Mouse (Mus musculus) olfactory bulb, adult 2 months (tissue): ENCODE data around the gene Thoc7. TPM values are rescaled to one million over a fixed set of nuclear protein-coding genes. Genes with fewer than 3 reads are reported as not detected.
A peak's percentile ranks its signal among the peaks of the same experiment; 100 is the strongest.
"Not testable (repeated sequence)": the region's sequence is repeated elsewhere in the genome, so short reads cannot be mapped to it uniquely, and the experiment has no call there.

Source experiments
- H3K27ac ChIP-seq: fragments of 200-500 bp; 2 replicates; pipeline ENCODE4 v1.5.1; 2012; ENCODE audit warnings: low read depth, low read length; ENCODE audit not compliant: insufficient read depth
- H3K4me1 ChIP-seq: fragments of 200-500 bp; 2 replicates; pipeline ENCODE4 v1.6.1; 2012; ENCODE audit warnings: low read length; ENCODE audit not compliant: control insufficient read depth, insufficient read depth
- H3K4me3 ChIP-seq: fragments of 200-500 bp; 2 replicates; pipeline ENCODE4 v1.5.1; 2012; ENCODE audit warnings: mild to moderate bottlenecking, low read depth, low read length, moderate library complexity; ENCODE audit not compliant: insufficient read depth
- CTCF ChIP-seq: fragments of 200-500 bp; IDR thresholded peaks from 2 replicates; pipeline ENCODE4 v1.5.1; 2012; ENCODE audit warnings: low read depth, mild to moderate bottlenecking, low read length, moderate library complexity; ENCODE audit not compliant: insufficient read depth
- POLR2A ChIP-seq: fragments of 200-500 bp; IDR thresholded peaks from 2 replicates; pipeline ENCODE4 v1.6.1; 2012; ENCODE audit warnings: mild to moderate bottlenecking, low read depth, low read length, moderate library complexity; ENCODE audit not compliant: insufficient read depth
- WGBS: fragments of 180-500 bp; shearing (Covaris S2); methylation state at CpG from one replicate; pipeline ENCODE4 v1.1.7; 2018; 5-methylcytosine and 5-hydroxymethylcytosine counted together
- polyA plus RNA-seq: library from polyadenylated mRNA; stranded (reverse); fragments of >200 nt; gene quantifications from 2 replicates; pipeline ENCODE4 v1.2.4, GENCODE M21; 2012; ENCODE audit warnings: low replicate concordance; ENCODE audit not compliant: missing spikeins, insufficient read depth, insufficient read length

Thoc7 gene
- polyA plus RNA-seq, 1 experiment, result 449 TPM

GRCm38 (mm10) chr14:13971644-13972234, 10.1 kb upstream of the Thoc7 start:
- TF ChIP-seq POLR2A (no peak), CTCF (no peak)
- no peak overlapping the region for H3K27ac ChIP-seq
- WGBS, result 59% methylated on average over 6 of the region's 6 CpGs
- no peaks in the 10 kb centered on the region for H3K4me1 ChIP-seq
- no peak overlapping the region for H3K4me3 ChIP-seq

DNA sequence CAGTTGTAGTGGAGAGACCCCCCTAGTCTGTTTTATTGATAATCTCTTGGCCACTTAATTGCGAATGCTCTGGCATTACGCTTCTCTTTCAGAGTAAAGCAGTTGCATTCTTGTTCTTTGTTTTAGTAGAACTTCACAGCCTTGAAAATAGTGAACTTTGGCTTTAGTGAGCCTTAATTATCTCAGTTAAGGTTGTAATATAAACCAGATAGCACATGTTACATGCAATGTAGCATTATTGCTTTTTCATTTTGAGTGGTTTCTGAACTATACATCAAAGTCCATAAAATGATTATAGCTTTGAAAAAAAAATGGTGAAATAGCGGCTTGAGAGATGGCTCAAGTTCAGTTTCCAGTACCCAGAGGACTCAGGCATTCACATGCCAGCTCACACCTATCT, 8.9 kb upstream of the Thoc7 start:
- WGBS, result 87% methylated on average over 3 of the region's 3 CpGs

DNA sequence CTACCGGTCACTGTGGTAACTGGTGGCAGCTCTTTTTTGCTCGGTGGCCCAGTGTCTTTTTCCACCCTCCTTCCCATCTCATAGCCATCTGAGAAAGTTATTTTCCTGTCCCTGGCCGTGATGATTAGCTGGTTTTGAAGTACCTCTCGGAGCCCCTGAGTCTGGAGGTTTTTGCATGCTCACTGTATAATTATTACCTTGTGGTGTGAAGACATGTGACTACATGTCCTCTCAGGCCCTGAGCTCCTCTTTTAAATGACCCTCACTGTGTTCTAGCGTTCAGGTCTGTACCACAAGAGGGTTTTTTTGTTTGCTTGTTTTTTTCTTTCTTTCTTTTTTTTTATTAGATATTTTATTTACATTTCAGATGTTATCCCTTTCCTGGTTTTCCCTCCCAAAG, 6.8 kb upstream of the Thoc7 start:
- no peak overlapping the region for H3K27ac ChIP-seq
- 91% methylated on average over 5 of the region's 5 CpGs for WGBS

More for the DNA sequence above, 8.9 kb upstream of the Thoc7 start:
- H3K27ac ChIP-seq, result no peak overlapping the region
- no peaks in the 10 kb centered on the region for H3K4me1 ChIP-seq
- TF ChIP-seq CTCF (no peak), POLR2A (no peak)
- no peak overlapping the region for H3K4me3 ChIP-seq

GRCm38 (mm10) chr14:13967607-13968006, 6.0 kb upstream of the Thoc7 start:
- no peaks in the 10 kb centered on the region for H3K4me1 ChIP-seq
- H3K4me3 ChIP-seq, result no peak overlapping the region
- no peak overlapping the region for H3K27ac ChIP-seq
- TF ChIP-seq POLR2A, result no peak
- TF ChIP-seq CTCF, result no peak
- 49% methylated on average over 1 of the region's 1 CpGs for WGBS

More for the DNA sequence above, 6.8 kb upstream of the Thoc7 start:
- Histone ChIP-seq H3K4me1 (no peaks in the 10 kb centered on the region), H3K4me3 (no peak overlapping the region)
- TF ChIP-seq CTCF (no peak), POLR2A (no peak)

- peaks cover 7% of the 10 kb centered on the region; the same call in 1 of the 2 replicates for H3K4me1 ChIP-seq
- TF ChIP-seq CTCF (no peak), POLR2A (no peak)
- no peak overlapping the region for H3K4me3 ChIP-seq
- H3K27ac ChIP-seq, result no peak overlapping the region
- WGBS, result 76% methylated on average over 1 of the region's 1 CpGs
Measured at GRCm38 (mm10) chr14:13963527-13963926, 1.9 kb upstream of the Thoc7 start.

DNA sequence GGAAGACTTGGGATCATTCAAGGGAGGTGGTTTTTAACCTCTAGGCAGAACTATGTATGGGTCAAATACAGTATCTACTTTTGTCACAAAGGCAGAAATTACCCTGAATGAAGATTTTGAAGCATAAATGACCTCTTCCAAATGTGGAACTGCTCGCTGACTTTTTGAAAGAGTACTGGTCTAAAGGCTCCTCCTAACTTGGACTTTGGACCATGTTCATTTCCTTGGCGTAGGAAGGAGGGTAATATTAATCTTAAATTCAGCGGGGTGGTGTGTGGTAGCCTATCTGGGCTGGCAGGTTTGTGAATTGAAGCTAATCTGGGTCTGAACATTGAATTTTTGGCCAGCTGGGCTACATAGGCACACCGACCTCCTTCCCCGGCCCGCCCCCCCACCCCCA, 824 bp upstream of the Thoc7 start:
- no peak for TF ChIP-seq CTCF
- no peak for TF ChIP-seq POLR2A
- Histone ChIP-seq H3K27ac (no peak overlapping the region), H3K4me3 (no peak overlapping the region), H3K4me1 (peaks cover 7% of the 10 kb centered on the region; the same call in 1 of the 2 replicates)
- 83% methylated on average over 6 of the region's 6 CpGs for WGBS

DNA sequence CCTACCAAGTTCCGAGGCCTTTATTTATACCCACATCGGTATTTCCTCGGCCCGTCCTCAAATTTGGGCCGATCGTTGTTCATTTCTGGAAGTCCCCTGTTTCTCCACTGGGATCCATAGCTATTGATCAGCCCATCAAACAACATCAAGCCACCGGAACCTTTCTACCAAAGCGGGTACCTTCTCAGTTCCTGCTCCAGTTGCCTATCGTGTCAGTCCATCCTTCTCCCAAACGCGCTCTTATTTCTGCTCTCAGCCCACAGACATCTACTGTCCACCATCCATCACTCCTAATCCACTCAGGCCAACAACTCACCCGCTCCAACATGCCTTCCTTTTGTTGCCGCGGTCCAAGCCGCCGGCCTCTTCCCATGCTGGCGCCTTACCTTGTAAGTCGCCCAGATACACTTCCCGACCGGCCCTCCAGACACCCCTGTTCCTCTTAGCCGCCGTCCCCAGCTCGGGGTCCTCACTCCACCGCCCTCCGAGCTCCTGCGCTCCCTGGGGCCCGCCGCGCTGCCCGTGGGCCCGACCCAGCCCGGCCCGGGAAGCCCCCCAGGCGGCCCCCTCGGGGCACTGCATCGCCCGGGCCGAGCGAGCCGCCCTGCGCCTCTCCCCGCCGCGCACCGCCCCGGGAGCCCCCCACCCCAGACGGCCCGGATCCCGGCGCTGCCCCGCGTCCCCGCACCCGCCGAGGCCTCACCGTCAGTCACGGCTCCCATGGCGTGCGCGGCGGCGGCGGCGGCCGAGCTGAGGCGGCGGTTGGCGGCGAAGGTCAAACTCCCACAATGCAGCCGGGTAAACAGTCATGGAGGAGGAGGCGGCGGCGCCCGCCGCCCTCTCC, 948 bp downstream of the Thoc7 start:
- WGBS, result under 1% methylated on average over 73 of the region's 75 CpGs
- peak overlapping the region; percentile 68 for H3K27ac ChIP-seq
- peaks cover 7% of the 10 kb centered on the region; the same call in 1 of the 2 replicates for H3K4me1 ChIP-seq
- TF ChIP-seq CTCF, result no peak
- peak; percentile 11; the same call in 1 of the 2 replicates for TF ChIP-seq POLR2A
- H3K4me3 ChIP-seq, result peak overlapping the region; percentile 98

DNA sequence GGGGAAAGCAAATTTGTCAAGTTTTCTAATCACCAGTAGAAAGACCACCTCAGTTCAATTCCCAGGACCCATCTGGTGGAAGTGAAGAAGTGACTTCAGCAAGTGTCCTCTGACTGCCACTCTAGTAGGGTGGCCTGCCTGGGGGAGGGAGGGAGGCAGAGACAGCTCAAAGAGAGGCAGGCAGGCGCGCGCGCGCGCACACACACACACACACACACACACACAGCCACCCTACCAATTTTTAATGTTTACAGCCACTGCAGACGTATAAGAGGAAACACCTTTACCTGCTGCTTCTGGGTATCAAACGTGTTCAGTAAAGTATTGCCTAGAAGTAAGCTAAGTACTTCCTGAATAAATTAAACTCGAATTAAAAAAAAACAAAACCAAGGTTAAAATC, 1.6 kb downstream of the Thoc7 start:
- WGBS, result 2% methylated on average over 9 of the region's 9 CpGs
- Histone ChIP-seq H3K4me3 (peak overlapping the region; percentile 98), H3K4me1 (peaks cover 7% of the 10 kb centered on the region; the same call in 1 of the 2 replicates), H3K27ac (no peak overlapping the region)
- TF ChIP-seq CTCF (no peak), POLR2A (no peak)

GRCm38 (mm10) chr14:13952151-13952550, 9.5 kb downstream of the Thoc7 start:
- not testable (repeated sequence) for H3K4me1 ChIP-seq, H3K27ac ChIP-seq, H3K4me3 ChIP-seq
- 94% methylated on average over 3 of the region's 3 CpGs for WGBS

DNA sequence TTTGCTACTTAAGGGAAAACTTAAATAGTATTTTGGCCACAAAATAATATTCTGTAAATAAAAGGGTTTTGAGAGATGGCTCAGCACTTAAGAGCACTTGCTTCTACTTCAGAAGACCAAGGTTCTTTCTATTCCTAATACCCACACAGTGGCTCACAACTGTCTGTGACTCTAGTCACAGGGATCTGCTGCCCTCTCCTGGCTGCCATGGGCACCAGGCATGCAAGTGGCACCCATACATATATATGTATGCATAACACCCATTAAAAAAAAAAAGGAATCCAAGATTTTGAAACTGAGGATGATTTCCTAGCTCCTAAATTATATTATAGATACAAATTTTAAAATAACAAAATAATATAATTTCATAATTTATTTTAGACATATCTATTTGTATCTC, 11.3 kb downstream of the Thoc7 start:
- Histone ChIP-seq H3K4me1 (peaks cover 2% of the 10 kb centered on the region; the same call in 1 of the 2 replicates), H3K27ac (no peak overlapping the region), H3K4me3 (no peak overlapping the region)
- TF ChIP-seq POLR2A (no peak), CTCF (no peak)
